Mouse (Mus musculus): ENCODE measurements at regions not wholly inside any gene's neighbourhood (a gene's known extent, or its start where the extent isn't known, plus 50 kb on each side); places are given as distances from the start of the nearest gene placed in this dataset.

DNA sequence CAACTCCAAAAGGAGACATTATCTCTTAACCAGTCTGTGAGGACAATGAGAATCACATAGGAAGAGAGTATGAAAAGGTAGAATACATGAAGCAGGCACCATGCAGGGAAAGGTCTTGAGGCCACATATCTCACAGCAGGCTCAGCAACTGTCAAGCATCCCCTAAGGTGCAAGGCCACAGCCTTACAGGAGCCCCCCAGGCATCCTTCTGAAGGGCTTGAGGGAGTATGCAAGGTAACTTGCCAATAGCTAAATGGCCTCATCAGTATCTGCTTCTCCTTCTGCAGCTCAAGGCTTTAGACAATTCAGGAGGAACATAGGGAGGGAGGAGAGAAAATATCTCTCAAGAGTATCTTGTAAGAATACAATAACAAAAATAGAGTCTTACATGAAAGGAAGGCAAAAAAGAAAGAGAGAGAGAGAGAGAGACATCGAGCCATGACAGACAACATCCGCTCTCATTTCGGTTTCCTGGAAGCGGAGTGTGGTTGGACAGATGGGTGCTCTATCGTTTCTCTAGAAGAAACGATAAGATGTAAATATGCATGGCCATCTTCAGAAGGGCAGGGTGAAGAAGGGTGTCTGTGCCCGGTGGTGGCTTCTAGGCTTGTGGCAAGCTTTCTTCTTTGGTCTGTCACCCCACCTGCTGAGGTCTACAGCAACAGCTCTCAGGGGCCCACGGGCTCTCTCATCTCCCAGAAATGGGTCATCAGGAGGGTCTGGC is 349.6 kb upstream of the 3110018I06Rik start:
- DNase-seq (ENCODE audit: low spot score in 2 of 2): no peak

DNA sequence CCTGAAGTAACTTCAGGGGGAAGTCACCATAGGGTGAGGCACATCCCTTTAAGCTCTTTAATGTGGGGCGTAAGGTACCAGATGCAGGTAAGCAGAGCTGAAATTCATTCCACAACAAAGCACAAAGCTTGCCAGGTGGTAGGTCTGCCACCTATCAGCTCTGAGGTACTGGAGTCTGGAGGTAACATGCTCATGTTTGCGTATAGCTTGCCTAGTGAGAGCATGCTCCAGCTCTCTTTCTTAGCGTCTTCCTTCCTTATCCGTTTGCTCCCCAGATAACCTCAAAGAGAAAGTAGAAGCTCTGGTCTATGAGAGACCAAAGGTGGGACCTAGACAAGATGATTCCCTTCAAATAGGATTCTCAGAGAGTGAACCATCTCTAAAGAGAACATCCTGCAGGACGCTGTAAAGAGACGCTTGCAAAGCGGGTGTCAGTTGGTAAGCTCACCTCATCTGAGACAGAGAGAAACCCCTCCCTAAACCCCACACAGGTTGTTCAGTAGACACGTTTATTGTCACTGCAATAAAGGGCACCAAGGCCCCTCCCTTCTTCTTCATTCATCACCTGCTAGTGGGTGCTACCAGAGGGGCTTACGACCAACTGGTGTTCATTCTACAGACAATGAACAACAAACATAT is 347.4 kb upstream of the 3110018I06Rik start:
- no peak for DNase-seq (ENCODE audit: low spot score in 2 of 2)

DNA sequence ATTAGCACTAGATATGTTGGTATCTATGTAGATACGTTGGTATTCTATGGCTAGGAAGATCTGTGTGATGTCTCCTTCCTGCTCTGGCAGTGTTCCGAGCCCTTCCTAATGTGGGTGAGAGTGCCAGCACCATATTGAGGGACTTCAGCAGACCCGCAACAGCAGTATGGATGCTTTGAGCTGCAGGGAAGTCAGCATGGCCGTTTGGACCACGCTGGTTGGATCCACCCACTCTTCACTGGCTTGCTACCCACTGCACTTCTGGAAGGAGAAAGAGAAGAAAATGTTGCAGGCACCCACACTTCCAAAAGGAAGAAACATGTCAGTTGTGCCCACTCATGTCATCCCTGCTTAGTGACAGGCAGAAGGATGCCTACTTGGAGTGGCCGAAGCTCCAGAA is 346.2 kb upstream of the 3110018I06Rik start:
- DNase-seq (ENCODE audit: low spot score in 2 of 2): no peak

DNA sequence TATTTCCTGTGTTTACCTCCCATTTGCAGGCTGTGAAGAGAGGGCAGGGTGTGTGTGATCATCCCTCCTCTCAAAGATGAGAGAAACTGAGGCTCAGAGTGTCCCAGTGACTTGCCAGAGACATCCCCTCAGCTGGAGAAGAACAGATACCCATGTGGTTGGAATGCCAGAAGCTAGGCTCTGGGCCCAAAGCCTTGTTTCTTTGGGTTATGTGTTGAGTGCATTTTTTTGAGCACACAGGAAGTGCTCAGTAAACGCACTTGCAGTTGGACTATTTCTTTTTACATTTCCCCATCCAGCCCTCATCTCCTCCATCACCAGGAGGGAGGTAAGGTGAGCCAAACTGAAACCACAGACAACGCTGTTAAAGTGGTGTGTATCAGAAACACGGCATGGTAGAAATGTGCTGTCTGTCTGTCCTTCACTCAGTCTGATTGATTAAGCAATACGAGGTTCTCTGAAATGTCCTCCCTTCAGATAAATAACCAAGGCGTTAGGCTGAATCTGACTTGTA is 341.8 kb upstream of the 3110018I06Rik start:
- DNase-seq (ENCODE audit: low spot score in 2 of 2): no peak

DNA sequence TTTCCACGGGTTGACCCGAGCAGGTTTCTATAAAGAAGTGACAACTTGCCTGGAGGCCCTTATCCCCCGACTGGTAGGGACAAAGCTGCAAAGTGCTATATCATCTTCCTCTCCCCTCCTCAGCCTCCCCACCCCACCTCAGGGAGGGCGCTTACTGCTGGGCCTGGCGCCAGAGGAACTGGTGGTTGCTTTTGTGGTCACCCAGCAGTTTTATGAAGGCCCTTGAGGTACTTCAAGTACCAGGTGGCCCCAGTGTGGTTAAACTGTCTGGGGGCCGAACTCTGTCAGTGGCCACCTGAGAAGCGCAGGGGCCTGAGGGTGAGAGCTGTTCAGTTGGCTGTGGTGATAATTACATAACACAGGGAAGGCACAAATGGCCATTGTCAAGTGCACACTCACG is 340.0 kb upstream of the 3110018I06Rik start:
- DNase-seq (ENCODE audit: low spot score in 2 of 2): no peak

DNA sequence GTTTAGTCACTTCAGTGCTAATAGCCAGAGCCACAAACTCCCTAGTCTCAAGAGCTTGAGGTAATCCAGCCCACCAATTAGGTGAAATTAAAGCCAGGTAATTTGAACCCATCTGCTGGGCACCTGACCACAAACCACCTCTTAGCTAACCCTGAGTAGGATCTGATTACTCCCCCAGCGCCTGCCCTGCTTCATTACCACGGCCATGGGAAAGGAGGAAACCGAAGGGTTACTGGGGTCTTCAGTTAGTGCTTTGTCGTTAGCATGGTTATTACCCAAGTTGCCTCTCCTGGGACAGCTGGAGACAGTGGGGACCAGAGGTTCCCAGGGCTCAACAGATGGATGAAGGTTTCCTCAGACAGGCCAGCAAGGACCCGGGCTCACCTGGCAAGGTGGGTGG is 337.3 kb upstream of the 3110018I06Rik start:
- no peak for DNase-seq (ENCODE audit: low spot score in 2 of 2)

DNA sequence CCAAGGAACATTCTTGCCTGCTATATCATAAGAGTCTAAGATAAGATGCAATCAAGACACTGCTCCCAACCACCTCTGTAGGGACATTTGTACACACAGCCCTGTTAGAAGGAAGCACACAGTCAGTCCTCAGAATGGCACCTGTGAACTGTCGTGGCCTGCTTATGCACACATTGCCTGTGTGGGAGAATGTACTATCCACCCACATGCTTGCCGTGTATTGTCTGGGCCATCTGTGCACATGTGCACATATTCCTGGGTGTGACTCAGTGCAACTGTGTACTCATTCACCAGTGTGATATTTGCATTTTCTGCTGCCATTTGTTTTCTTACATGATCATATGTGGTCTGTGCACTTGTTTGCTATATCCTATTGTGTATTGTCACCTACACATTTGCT is 333.8 kb upstream of the 3110018I06Rik start:
- DNase-seq (ENCODE audit: low spot score in 2 of 2): no peak

DNA sequence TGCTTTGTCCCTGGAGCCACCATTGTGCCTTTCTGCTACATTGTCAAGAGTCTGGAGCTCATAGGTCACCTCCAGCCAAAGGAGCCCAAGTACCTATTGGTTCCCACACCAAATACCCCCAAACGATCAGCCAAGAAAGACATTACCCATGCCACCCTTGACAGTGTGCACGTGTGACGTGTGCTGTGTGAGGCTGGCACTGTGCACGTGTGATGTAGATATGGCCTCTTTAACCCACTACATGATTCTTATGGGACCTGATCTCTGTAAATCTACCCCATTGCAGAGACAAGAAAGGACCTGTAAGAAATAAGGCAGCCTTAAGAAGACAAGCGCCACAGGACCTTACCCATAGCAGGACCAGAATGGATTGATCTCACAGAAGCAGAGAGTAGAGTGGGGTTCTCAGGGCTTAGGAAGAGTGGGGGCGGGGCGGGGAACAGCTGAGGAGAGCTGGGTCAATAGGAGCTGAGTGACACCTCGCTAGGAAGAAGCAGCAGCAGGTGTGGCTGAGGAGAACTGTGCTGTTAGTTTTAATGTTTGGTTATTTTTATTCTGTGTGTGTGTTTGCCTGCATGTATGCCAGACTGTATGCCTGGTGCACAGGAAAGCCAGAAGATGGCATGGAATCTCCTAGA is 331.5 kb upstream of the 3110018I06Rik start:
- DNase-seq (ENCODE audit: low spot score in 2 of 2): no peak

DNA sequence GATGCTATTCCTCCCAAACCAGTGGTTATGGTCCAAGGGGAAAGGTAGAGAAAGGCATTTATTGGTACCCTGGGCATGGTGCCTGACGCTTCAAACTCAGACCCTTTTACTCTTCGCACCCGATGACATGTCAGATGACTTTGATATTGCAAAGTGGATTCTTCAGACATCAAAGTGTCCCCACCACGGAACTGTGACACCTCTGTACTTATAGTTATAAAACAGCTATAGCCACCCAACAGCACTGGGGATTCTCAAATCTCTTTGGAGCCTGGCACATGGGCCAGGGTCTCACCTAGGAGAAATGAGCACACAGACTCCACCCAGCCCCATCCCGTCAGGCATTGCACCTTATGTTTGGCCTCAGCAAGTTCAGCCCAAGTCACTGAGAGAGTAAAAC is 329.3 kb upstream of the 3110018I06Rik start:
- DNase-seq (ENCODE audit: low spot score in 2 of 2): no peak

DNA sequence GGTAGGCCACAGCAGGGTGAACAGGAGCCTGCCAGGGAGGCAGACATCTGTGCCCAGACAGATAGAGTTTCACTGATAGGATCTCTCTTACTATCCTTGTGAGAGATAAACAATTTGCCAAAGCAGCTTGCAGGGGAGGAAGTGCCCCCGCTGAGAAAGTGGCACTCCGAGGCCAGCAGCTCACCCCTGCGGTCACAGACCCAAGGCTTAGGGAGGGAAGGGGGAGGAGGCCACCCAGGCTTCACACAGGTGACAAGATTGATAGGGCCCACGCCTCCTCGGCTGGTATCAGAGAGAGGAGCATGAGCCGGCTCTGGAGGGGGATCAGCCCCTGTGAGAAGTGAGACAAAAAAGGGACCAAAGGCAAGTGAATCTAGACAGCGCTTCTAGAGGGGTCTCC is 328.3 kb upstream of the 3110018I06Rik start:
- DNase-seq (ENCODE audit: low spot score in 2 of 2): no peak

DNA sequence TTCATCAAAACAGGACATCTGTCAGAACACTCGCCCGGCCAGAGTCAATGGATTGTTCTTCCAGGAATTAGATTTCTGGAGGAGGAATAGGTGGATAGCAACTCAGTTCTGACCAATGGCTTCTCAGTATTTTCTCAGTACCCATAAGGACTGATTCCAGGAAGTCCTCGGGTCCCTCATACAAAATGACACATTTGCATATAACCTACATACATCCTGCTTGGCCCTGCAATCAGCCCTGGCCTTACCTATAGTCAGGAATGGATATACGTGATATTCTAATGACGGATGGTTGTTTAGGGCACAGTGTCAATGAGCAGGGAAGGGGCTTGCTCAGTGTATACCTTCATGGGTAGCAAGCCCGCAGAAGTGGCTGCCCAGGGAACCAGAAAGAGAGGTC is 327.8 kb upstream of the 3110018I06Rik start:
- DNase-seq (ENCODE audit: low spot score in 2 of 2): no peak

DNA sequence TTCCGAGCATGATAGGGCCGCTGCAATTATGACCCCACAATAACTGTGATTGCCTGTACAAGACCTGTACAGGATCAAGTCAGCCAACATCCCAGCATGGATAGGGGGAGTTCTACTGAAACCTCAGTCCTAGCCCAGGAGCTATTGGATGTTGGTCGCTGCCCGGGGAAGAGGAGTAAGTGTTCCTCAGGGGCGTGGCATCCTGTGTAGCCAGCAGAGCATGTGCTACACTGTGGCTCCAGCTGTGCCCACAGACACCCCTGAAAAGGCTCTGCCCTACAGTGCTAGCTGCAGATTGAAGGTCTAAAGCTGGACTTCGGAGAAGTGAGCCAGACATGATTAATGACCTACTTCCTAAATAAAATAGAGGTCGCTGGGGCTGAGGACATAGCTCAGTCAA is 317.5 kb upstream of the 3110018I06Rik start:
- no peak for DNase-seq (ENCODE audit: low spot score in 2 of 2)

DNA sequence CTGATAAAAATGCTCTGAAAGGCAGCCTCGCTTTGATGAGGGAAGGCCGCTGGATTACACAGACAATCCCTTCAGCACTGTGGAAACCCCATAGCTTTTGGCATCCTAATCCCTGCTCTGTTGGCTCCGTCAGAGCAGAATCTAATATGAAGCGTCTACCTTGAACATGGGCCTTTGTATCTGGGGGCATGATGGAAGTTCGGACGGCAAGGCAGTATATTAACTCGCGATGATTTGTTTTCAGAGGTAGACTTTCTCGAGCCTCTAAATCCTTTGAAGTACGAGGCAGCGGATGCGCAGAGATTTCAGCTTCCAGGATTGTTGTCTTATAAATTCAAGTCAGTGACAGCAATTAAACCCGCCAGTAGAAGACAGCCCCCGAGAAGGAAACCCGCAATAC is 316.8 kb upstream of the 3110018I06Rik start:
- DNase-seq (ENCODE audit: low spot score in 2 of 2): no peak

DNA sequence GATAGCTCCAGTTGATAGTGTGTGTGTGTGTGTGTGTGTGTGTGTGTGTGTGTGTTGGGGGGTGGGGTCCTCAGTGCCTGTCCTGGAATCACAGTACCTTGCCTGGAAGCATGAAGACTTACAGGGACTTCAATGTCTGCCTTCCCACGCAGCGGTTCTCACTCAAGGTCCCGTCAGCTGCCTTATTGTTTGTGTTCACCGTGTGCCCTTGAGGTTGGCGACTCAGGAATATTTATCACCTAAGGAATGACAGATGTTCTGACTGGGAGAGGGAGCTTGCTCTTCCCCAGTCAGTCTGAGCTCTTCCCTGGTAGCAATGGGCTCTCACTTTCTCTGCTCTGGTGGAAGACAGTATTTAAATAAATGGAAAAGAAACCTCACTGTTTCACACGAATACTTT is 309.8 kb upstream of the 3110018I06Rik start:
- DNase-seq (ENCODE audit: low spot score in 2 of 2): no peak

DNA sequence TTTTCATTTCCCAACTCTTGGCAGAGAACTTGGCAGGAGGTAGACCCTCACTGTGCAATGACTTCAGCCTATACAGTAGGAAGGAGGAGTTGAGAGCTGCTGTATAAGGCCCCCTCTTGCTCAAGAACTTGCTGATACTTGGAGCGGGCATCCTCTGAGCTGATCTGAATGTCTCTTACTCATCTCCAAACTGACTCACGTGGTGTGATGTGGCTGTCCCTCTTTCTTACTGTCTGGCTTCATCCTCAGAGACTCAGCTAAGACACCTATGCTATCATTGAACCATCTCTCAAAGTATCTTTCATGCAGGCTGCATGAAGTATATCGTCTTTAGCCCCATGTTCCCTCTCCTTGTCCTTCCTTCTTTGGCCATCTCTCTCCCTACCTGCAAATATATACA is 307.9 kb upstream of the 3110018I06Rik start:
- no peak for DNase-seq (ENCODE audit: low spot score in 2 of 2)

DNA sequence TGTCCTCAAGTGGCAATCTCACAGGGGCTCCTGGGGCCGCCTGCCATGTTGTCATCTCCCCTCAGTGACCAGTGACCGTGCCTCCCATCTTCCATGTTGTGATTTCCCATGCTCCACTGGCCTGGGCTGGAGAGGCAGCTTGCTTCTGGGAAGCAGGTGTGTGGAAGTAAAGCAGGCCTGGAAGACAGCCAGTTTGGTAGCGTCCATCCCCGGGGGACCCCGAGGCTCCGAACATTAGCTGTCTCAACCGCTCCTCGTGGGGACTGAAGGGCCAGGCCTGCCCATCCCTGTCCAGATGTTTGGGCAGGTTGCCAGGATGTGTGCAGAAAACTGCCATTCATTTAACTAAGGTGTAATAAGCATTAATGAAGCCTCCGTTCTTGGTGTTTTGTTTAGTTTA is 307.1 kb upstream of the 3110018I06Rik start:
- DNase-seq (ENCODE audit: low spot score in 2 of 2): no peak

DNA sequence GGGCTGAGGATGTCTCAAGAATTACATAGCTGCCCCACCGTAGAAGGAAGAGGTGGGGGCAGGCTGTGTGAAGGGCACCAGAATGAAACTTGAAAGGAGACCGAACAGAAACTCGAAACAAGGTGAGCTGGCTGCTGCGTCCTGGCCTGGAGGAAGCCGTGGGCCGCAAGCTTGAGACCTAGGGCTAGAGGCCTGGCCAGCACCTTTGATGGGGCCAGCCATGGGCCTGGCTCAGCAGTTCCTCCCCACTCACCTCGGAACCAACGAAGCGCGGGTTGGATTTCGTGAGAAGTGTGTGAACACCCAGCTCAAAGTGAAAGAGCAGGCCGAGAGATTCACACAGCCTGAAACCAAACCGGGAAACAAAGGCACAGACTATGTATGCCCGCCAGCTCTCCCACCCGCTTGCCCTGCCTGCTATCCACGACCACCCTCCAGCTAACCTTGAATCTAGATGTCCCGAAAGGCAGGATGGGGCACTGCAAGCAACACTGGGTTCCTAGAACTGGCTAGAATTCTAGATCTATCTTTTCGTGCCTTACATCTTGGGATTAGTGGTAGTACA is 306.3 kb upstream of the 3110018I06Rik start:
- no peak for DNase-seq (ENCODE audit: low spot score in 2 of 2)

DNA sequence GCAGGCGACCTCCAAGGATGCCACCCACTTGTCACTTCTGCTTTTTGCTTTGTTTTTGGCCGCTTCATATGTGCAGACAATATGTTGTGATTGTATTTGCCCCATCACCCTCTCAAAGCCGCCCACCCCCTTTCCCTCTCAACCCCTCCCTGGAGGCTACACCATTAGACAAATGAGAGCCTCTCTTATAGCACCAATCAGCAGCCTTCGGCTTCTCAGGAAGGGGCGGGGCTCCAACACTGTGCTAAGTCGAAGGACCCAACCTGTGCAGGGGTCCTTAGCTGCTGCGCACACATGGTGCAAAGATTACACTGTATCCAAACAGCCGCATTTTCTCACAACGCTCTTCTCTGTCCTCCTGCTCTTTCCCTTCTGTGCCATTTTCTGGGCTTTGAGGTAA is 305.1 kb upstream of the 3110018I06Rik start:
- DNase-seq (ENCODE audit: low spot score in 2 of 2): no peak

DNA sequence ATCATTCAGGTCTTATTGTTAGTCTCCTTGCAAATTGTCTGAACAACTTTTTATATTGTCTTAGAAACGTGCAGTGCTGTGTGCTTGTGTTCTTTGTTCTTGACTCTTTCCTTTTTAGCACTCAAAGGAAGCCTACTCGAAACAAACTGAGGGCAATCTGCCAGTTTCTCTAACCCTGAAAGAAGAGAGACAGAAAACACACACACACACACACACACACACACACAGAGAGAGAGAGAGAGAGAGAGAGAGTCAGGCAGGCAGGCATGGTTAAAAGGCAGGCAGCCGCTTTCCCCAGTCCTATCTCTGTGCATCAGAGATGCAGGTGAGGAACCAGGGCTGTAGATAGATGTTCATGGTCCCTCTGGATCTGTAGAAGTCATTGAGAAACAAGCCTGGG is 304.0 kb upstream of the 3110018I06Rik start:
- no peak for DNase-seq (ENCODE audit: low spot score in 2 of 2)

DNA sequence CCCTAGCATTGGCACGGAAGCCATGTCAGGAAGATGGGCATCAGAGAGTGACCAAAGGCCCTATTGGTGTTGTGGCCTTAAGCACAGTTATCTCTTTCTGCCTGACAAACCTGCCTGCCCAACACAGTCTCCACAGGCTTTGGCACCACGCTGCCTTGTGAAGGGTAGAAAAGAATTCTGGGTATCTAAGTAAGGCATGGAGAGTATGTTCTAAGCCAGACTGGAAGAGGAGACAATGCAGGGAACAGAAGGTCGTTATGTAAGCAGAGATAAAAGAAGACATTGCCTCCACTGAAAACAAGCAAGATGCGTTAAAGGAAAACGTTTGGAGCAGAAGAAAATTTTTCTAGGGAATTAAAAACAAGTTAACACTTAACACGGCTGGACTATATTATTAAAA is 302.1 kb upstream of the 3110018I06Rik start:
- no peak for DNase-seq (ENCODE audit: low spot score in 2 of 2)

DNA sequence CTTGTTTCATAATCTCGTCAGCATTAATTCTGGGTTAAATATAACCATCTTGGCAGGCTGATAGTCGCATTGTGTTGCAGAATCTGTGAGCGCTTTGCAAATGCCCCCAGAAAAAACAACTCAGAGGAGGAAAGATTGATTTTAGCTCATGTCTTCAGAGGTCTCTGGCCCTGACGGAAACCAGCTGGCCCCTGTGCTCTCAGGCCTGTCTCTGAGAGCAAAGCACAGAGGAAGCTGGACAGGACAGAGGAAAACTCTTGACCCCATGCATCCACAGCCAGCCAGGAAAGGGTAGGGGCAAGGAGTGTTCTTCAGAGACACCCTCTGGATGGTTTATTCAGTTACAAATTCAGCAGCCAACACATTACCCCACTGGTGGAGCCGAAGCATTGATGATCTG is 300.4 kb upstream of the 3110018I06Rik start:
- DNase-seq (ENCODE audit: low spot score in 2 of 2): no peak

DNA sequence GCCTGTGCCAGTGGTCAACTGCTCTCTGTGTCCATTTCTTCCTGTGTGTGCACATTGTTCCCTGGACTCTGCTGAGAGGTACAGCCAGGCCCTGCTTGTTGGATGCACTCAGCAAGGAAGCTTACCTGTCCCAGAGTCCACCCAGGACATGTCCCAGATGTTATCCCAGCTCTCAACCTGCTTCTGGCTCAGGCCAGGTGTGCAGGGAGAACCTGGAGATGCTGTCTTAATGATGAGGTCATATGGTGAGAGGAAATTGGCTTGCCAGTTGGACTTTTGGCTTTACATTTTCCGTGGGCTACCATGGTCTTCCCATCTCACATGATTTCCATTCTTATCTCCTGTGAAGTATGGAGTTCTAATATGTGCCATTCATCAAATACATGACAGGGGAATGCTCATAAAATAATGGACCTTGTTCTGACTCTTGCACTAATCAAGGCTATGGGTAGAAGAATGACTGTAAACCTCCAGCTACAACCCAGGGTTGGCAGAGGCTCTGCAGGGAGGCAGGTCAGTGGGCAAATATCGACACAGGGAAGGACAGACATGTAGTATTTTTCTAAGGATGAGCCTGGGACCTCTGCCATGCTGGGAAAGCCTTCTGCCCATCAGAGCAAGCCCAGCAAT is 289.9 kb upstream of the 3110018I06Rik start:
- DNase-seq (ENCODE audit: low spot score in 2 of 2): no peak

Measured in layer of hippocampus, postnatal 10 days (tissue).